14 mouse cellular contexts compared by ENCODE assay signal in genomic region chr10:70533301-70533781, GRCm38 (mm10).
DNase-seq lines count a peak whose midpoint lies in the region; ATAC-seq and TF ChIP-seq lines count a peak whose summit lies in the region.
"Had no signal": no experiment of that assay in that cellular context is flagged by ENCODE, and none has a peak within 500 bp of the region (broad histone marks: within the 10 kb centered on the region; RNA-seq: fewer than 3 reads in every experiment).

No protein-coding gene starts in this region.

- WGBS in liver, adult 2 months: 48% methylated on average over 8 of the region's 8 CpGs
- WGBS in liver, embryonic 12.5 days (ENCODE audit: insufficient replicate concordance): 60% methylated on average over 8 of the region's 8 CpGs
- 84% methylated on average over 8 of the region's 8 CpGs for WGBS in intestine, embryonic 15.5 days

- no peak for TF ChIP-seq POLR2A in liver, adult 2 months (IDR thresholded peaks at IDR 0.05; ENCODE audit: extremely low read depth, insufficient read depth, low read length)

- no peak overlapping the region for H3K4me2 ChIP-seq in liver, embryonic 12.5 days
- no peak overlapping the region for H3K4me2 ChIP-seq in intestine, embryonic 15.5 days (replicated peaks)

- H3K27ac ChIP-seq in liver, adult 2 months (replicated peaks; ENCODE audit: insufficient read depth, low read depth, low read length): no peak overlapping the region
- no peak overlapping the region for H3K27ac ChIP-seq in liver, embryonic 12.5 days
- H3K27ac ChIP-seq in intestine, embryonic 15.5 days: no peak overlapping the region
- H3K27ac ChIP-seq: liver, embryonic 14.5 days; macrophage had no signal

- H3K9me3 ChIP-seq in liver, embryonic 12.5 days (replicated peaks): peaks cover 12% of the 10 kb centered on the region
- H3K9me3 ChIP-seq in intestine, embryonic 15.5 days: no peaks in the 10 kb centered on the region

- H3K79me2 ChIP-seq in liver, adult 2 months (ENCODE audit: control insufficient read depth, insufficient read depth, low read length): no peaks in the 10 kb centered on the region

- intact Hi-C loops in gastrocnemius, postnatal 36 days (cut with DNase I): no loop called here
- intact Hi-C loops in heart, postnatal 36 days (cut with DNase I): no loop called here

- peak; percentile 12 for DNase-seq in gastrocnemius, postnatal 10 days
- no peak for DNase-seq in gastrocnemius, postnatal 36 days
- peak; percentile 4 for DNase-seq in liver, adult 2 months (ENCODE audit: extremely low read depth, low read depth, low spot score)
- DNase-seq in cerebellum, adult 11-12 months: peak; percentile 57
- peak; percentile 18 to 38 for DNase-seq in heart, postnatal 36 days
- DNase-seq in layer of hippocampus, postnatal 25 days (ENCODE audit: extremely low spot score in 1 of 2, low spot score in 1 of 2): no peak
- DNase-seq: kidney, adult 11 months; kidney, postnatal 4 days; spleen, adult 18-20 months had no signal

- no peaks in the 10 kb centered on the region for H3K36me3 ChIP-seq in liver, adult 2 months (ENCODE audit: control insufficient read depth, insufficient read depth, low read length)
- no peaks in the 10 kb centered on the region for H3K36me3 ChIP-seq in liver, embryonic 12.5 days
- no peaks in the 10 kb centered on the region for H3K36me3 ChIP-seq in intestine, embryonic 15.5 days

- no peak for TF ChIP-seq CTCF in liver, adult 2 months (IDR thresholded peaks at IDR 0.05; ENCODE audit: low read depth, low read length)

- no peaks in the 10 kb centered on the region for H3K27me3 ChIP-seq in liver, adult 2 months (ENCODE audit: control insufficient read depth, insufficient read depth, low read length)
- H3K27me3 ChIP-seq in liver, embryonic 12.5 days (replicated peaks): no peaks in the 10 kb centered on the region
- H3K27me3 ChIP-seq in intestine, embryonic 15.5 days (replicated peaks): no peaks in the 10 kb centered on the region

- no peak for ATAC-seq in liver, embryonic 12.5 days
- ATAC-seq in intestine, embryonic 15.5 days: no peak
- ATAC-seq: forebrain, embryonic 14.5 days had no signal

- no peak overlapping the region for H3K4me3 ChIP-seq in liver, adult 2 months (ENCODE audit: insufficient read depth, low read depth, low read length)
- H3K4me3 ChIP-seq in liver, embryonic 12.5 days: no peak overlapping the region
- no peak overlapping the region for H3K4me3 ChIP-seq in intestine, embryonic 15.5 days (replicated peaks)

- H3K4me1 ChIP-seq in liver, adult 2 months (ENCODE audit: control insufficient read depth, insufficient read depth, low read length): no peaks in the 10 kb centered on the region
- no peaks in the 10 kb centered on the region for H3K4me1 ChIP-seq in liver, embryonic 12.5 days
- no peaks in the 10 kb centered on the region; the same call in 1 of the 2 replicates for H3K4me1 ChIP-seq in intestine, embryonic 15.5 days (replicated peaks)

- H3K9ac ChIP-seq in liver, adult 2 months (ENCODE audit: low read depth, low read length): no peak overlapping the region
- H3K9ac ChIP-seq in liver, embryonic 12.5 days: no peak overlapping the region
- H3K9ac ChIP-seq in intestine, embryonic 15.5 days: no peak overlapping the region
- H3K9ac ChIP-seq: liver, embryonic 14.5 days had no signal

Comparison
In these comparisons a context has a peak if more than half of its experiments do, and no peak if none do; other contexts are left out.
1. DNase-seq: peak in gastrocnemius, postnatal 10 days (single experiment), liver, adult 2 months (single experiment), cerebellum, adult 11-12 months (single experiment) and heart, postnatal 36 days (2 of 2); none in gastrocnemius, postnatal 36 days (0 of 2) and layer of hippocampus, postnatal 25 days (0 of 2).